Mouse (Mus musculus) thymus, adult 2 months (tissue): ENCODE data around the gene Elp1.

Experiments used
- CTCF ChIP-seq: fragments of 200-500 bp; IDR thresholded peaks from 2 replicates; pipeline ENCODE4 v1.5.1; 2012; ENCODE audit warnings: mild to moderate bottlenecking, control low read depth, low read length, moderate library complexity, borderline replicate concordance; ENCODE audit not compliant: control insufficient read depth, poor library complexity, insufficient read depth; ENCODE audit errors: extremely low read depth
- POLR2A ChIP-seq: fragments of 200-500 bp; IDR thresholded peaks from 2 replicates; pipeline ENCODE4 v1.6.1; 2012; ENCODE audit warnings: mild to moderate bottlenecking, low read length, control low read depth, moderate library complexity; ENCODE audit not compliant: control insufficient read depth, poor library complexity, insufficient read depth; ENCODE audit errors: extremely low read depth

GRCm38 (mm10) chr4:56842501-56842900 lies 40.4 kb upstream of the Elp1 start:
- TF ChIP-seq CTCF = no peak
- no peak for TF ChIP-seq POLR2A
